Mouse (Mus musculus) heart, postnatal 10 days (tissue): ENCODE data around the gene Pik3r6. TPM values are rescaled to one million over a fixed set of nuclear protein-coding genes. Genes with fewer than 3 reads are reported as not detected.

Experiments used
- total RNA-seq, 2 experiments: library from RNA; stranded (reverse); gene quantifications; 2 replicates each; pipeline ENCODE4 v1.2.3; 2021

The Pik3r6 gene
- total RNA-seq, 2 experiments from 2014 or later: 7.4 to 9.6 TPM

Other genes starting within 250 kb of the Pik3r6 start
- gene Ntn1, start 102.2 kb upstream of the Pik3r6 start, total RNA-seq: 10 to 100 TPM; 72.8 to 80.5 TPM
- 1 to 10 TPM in 1 of 2 experiments, under 1 TPM in 1; 0.72 to 1.3 TPM for gene Pik3r5, start 70.9 kb upstream of the Pik3r6 start, total RNA-seq
- gene Mfsd6l, start 53.2 kb downstream of the Pik3r6 start, total RNA-seq: under 1 TPM; 0.27 to 0.31 TPM
- under 1 TPM; 0.24 to 0.47 TPM for gene Ccdc42, start 84.0 kb downstream of the Pik3r6 start, total RNA-seq
- 100 to 1,000 TPM in 1 of 2 experiments, 10 to 100 TPM in 1; 79.4 to 100 TPM for gene Myh10, start 188.5 kb downstream of the Pik3r6 start, total RNA-seq